Mouse (Mus musculus) heart, postnatal 0 days (tissue): ENCODE data around the gene Mettl7a2. TPM values are rescaled to one million over a fixed set of nuclear protein-coding genes. Genes with fewer than 3 reads are reported as not detected.
"Not testable (repeated sequence)": the region's sequence is repeated elsewhere in the genome, so short reads cannot be mapped to it uniquely, and the experiment has no call there.

Source experiments
- ATAC-seq: fragments of 200-750 bp; cut with Nextera tagmentation; 2 replicates; pipeline ENCODE4 v1.8.0; 2017; ENCODE audit warnings: low read depth, moderate number of reproducible peaks, moderate library complexity; ENCODE audit not compliant: insufficient read depth
- DNase-seq: peaks from one replicate; pipeline ENCODE4 v3.0.0-alpha.2; 2016; ENCODE audit warnings: low spot score
- H3K27ac ChIP-seq: fragments of 300-500 bp; sonication (generic); 2 replicates; pipeline ENCODE4 v1.5.1; 2014; ENCODE audit warnings: low read depth, mild to moderate bottlenecking
- H3K27me3 ChIP-seq: fragments of 300-500 bp; sonication (generic); 2 replicates; pipeline ENCODE4 v1.6.1; 2014; ENCODE audit warnings: low read length, mixed read lengths; ENCODE audit not compliant: control insufficient read depth, insufficient read depth
- H3K36me3 ChIP-seq: fragments of 300-500 bp; sonication (generic); replicated peaks from 2 replicates; pipeline ENCODE4 v1.6.1; 2014; ENCODE audit warnings: low read length, mixed read lengths; ENCODE audit not compliant: control insufficient read depth, insufficient read depth
- H3K4me1 ChIP-seq: fragments of 300-500 bp; sonication (generic); 2 replicates; pipeline ENCODE4 v1.6.1; 2014; ENCODE audit warnings: antibody characterized with exemption; ENCODE audit not compliant: control insufficient read depth, insufficient read depth
- H3K4me2 ChIP-seq: fragments of 300-500 bp; sonication (generic); 2 replicates; pipeline ENCODE4 v1.6.1; 2014; ENCODE audit warnings: low read depth, mild to moderate bottlenecking, low read length, moderate library complexity
- H3K4me3 ChIP-seq: fragments of 300-500 bp; sonication (generic); 2 replicates; pipeline ENCODE4 v1.5.1; 2014; ENCODE audit warnings: low read depth, low read length
- H3K9ac ChIP-seq: fragments of 300-500 bp; sonication (generic); replicated peaks from 2 replicates; pipeline ENCODE4 v1.6.1; 2014; ENCODE audit warnings: low read depth, low read length, mixed read lengths
- H3K9me3 ChIP-seq: fragments of 300-500 bp; sonication (generic); replicated peaks from 2 replicates; pipeline ENCODE4 v1.6.1; 2016; ENCODE audit warnings: low read length; ENCODE audit not compliant: control insufficient read depth
- CTCF ChIP-seq: IDR thresholded peaks from 2 replicates; pipeline ENCODE4 v1.5.1; 2016; ENCODE audit warnings: antibody characterized with exemption, control low read depth, low read depth
- EP300 ChIP-seq: IDR thresholded peaks from 2 replicates; pipeline ENCODE4 v1.6.1; 2016; ENCODE audit warnings: antibody characterized with exemption, low read depth
- WGBS: fragments of 180-500 bp; shearing (Covaris S2); extraction: QIAGEN DNeasy Blood & Tissue Kit; methylation state at CpG from one replicate; pipeline ENCODE4 v1.1.7; 2014; 5-methylcytosine and 5-hydroxymethylcytosine counted together
- polyA plus RNA-seq: library from polyadenylated mRNA; unstranded; fragments of >200 nt; fragmentation: Nextera tagmentation; extraction: Ambion mirVana; gene quantifications from 2 replicates; pipeline ENCODE4 v1.2.1, GENCODE M21; 2015
- total RNA-seq: library from RNA; depleted of rRNA; stranded (reverse); fragments of >200 nt; gene quantifications from 2 replicates; pipeline ENCODE4 v1.2.3, GENCODE M21; 2014; ENCODE audit warnings: low replicate concordance; rRNA removed

The Mettl7a2 gene
- total RNA-seq (not detected in 2 replicates), polyA plus RNA-seq (not detected in 2 replicates)

DNA sequence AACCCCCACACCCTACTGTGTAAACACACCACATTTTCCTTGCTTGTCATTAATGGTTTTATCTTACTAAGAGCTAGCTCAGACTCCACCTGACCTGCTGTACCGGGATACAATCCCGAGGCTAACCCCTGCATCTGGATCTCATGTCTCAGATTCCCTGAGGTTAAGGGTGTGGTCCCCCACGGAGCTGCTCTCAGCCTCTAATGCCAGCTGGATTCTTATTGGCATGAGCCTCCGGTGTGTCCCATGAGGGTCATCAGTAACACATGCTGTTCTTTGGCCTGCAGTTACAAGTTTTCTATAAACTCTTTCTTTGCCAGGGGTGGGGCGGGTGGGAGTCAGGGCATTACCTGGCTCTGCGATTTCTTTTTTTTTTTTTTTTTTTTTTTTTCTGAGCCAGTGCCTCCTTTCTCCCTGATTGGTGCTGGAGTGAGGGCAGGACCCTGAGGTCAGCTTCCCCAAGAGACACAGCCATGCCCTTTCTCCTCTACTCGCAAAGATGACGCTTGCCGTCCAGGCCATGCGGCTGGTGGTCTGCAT is at the start of gene Mettl7a2, which contains the start of gene Methig1:
Gene Mettl7a2 (plus strand): TSS at position 490 of the 540 bp plus-strand sequence.
Gene Methig1 (plus strand): TSS at position 439 of the 540 bp plus-strand sequence.
- no peak for ATAC-seq
- DNase-seq, result no peak
- no peaks in the 10 kb centered on the region for H3K9me3 ChIP-seq
- H3K9ac ChIP-seq, result no peak within 1 kb of the TSS
- no peak within 1 kb of the TSS for H3K4me2 ChIP-seq
- H3K27ac ChIP-seq, result no peak within 1 kb of the TSS
- no peak within 1 kb of the TSS for H3K4me3 ChIP-seq
- 80% methylated on average over 10 of the region's 10 CpGs for WGBS
- TF ChIP-seq EP300 (no peak), CTCF (no peak)
- no peaks in the 10 kb centered on the region for H3K36me3 ChIP-seq
- H3K27me3 ChIP-seq, result no peaks in the 10 kb centered on the region
- peaks cover 16% of the 10 kb centered on the region; the same call in 1 of the 2 replicates for H3K4me1 ChIP-seq

DNA sequence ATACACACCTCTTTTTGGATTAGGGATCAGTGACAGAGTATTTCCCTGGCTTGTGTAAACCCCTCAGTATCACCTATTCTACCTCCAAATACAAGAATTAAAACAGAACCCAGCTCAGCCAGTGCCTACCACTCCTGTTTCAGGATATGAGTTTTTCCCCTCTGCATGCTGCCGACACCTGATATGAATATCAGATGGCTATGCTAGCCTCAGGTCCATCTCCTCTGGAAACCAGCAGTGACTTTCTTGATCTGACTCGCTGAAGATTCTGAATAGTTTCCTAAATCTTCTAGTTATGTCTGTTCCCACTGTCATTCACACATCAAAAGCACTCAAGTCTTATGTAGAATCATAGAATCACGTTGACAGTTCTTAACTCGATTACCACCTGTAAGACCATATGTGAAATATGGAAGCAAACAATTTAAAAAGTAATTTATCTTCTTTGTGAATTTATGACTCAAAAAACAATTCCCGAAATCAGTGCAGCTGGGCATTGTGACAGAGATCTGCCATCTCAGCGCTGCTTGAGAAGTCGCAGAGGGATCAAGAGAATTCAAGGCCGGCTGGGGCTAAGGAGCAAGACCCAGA is 49.5 kb upstream of the Mettl7a2 start:
- no peak for DNase-seq

DNA sequence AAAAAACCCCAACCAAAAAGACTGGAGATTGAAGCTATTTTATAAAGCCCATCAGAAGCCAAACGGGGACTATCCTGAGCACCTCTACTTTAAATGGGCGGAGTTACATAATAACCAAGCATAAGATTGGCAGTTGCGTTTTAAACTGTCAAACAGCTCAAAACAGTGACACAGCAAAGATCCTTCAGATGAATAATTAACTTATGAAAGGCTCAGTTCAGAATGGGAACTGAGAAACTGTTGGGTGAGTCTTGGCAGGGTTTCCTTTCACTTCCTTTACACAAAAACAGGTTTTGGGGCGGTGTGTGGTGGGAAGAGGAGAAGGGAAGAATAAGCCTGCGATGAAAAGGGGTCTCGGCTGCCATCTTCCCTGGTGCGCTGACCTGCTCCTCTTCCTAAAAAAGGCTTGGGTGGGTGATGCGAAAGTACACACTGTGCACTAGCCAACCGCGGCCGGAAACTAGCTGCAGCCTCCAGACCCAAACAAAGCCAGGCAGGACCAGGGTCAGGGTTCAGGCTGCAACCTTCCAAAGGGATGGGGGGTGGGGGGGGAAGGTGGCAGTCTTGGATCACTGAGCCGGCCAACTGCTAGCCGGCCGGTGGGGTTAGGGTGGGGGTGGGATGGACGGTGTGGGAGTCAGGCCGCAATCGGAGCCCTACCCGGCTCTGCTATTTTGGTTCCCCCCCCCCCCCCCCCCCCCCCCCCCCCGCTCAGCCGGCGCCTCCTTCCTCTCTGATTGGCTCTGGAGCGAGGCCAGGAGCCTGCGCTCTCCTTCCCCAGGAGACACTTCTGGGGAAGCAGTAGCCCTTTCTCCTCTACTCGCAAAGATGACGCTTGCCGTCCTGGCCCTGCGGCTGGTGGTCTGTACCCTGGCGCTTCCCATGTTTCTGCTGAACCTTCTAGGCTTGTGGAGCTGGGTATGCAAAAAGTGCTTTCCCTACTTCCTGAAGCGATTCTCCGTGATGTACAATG is 48.7 kb upstream of the Mettl7a2 start, which contains the start of gene Mettl7a1:
Gene Mettl7a1 (plus strand): TSS at position 122 of the 973 bp plus-strand sequence.
- no peak for TF ChIP-seq EP300
- no peak for TF ChIP-seq CTCF
- Histone ChIP-seq H3K27ac (peak within 1 kb of the TSS; percentile 92), H3K27me3 (no peaks in the 10 kb centered on the region), H3K4me3 (peak within 1 kb of the TSS; percentile 62), H3K9ac (peak within 1 kb of the TSS; percentile 72), H3K9me3 (no peaks in the 10 kb centered on the region), H3K4me2 (peak within 1 kb of the TSS; percentile 85), H3K4me1 (peaks cover 3% of the 10 kb centered on the region; the same call in 1 of the 2 replicates), H3K36me3 (no peaks in the 10 kb centered on the region)
- 1% methylated on average over 22 of the region's 30 CpGs for WGBS
- ATAC-seq (peak; percentile 87), DNase-seq (peak; percentile 70)

More for the DNA sequence above, 49.5 kb upstream of the Mettl7a2 start:
- Histone ChIP-seq H3K4me1 (peaks cover 3% of the 10 kb centered on the region; the same call in 1 of the 2 replicates), H3K36me3 (no peaks in the 10 kb centered on the region), H3K9ac (peak overlapping the region; percentile 72), H3K9me3 (no peaks in the 10 kb centered on the region), H3K4me3 (peak overlapping the region; percentile 62; the same call in 1 of the 2 replicates), H3K27me3 (no peaks in the 10 kb centered on the region), H3K27ac (peak overlapping the region; percentile 92), H3K4me2 (peak overlapping the region; percentile 85)
- no peak for TF ChIP-seq CTCF
- TF ChIP-seq EP300, result no peak
- 60% methylated on average over 8 of the region's 8 CpGs for WGBS
- ATAC-seq, result no peak

DNA sequence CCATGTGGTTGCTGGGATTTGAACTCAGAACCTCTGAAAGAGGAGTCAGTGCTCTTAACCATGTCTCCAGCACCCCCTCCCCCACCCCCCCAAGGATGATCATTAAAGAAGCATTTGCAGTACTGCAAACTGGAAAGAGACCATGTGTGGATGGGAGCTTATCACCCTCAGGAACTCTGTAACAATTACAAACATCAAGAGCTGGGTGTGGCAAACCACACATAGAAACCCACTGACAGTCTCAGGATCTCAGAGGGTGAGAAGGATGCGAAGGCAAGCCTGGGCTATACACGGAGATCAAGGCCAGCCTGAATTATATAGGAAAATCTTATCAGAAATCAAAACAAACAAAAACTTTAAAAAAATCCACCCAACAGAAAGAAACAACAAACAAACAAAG is 46.8 kb upstream of the Mettl7a2 start:
- TF ChIP-seq CTCF (no peak), EP300 (no peak)
- WGBS, result 71% methylated on average over 2 of the region's 2 CpGs
- Histone ChIP-seq H3K36me3 (no peaks in the 10 kb centered on the region), H3K9ac (no peak overlapping the region), H3K4me1 (peaks cover 3% of the 10 kb centered on the region; the same call in 1 of the 2 replicates), H3K4me3 (no peak overlapping the region), H3K27ac (no peak overlapping the region), H3K9me3 (no peaks in the 10 kb centered on the region), H3K4me2 (no peak overlapping the region), H3K27me3 (no peaks in the 10 kb centered on the region)
- DNase-seq, result no peak
- no peak for ATAC-seq

DNA sequence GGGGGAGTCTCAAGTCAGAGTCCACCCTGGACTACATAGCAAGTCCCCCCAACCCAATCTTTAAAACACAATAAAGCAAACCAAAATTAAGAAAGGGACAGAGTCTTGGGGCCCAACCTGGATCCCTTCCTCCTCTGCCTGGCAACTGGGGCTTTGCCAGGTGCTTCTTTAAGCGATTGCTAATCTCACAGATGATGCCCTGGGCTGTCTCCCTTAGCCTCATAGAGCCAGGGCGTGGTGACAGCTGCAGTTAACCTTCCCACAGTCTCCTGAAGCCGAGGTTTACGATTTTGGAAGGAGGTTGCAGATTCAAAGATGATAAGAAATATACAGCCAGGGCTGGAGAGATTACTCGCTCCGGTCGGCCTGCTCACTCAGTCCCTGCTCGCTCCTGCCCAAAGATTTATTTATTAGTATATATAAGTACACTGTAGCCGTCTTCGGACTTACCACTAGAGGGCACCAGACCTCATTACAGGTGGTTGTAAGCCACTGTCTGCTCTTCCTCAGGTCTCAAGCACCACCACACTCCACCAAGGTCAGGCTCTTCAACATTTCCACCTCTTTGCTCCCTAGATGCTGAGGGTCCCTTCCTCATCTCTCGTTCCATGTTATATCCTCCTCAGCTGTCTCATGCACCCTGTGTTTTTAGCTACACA is 45.4 kb upstream of the Mettl7a2 start:
- DNase-seq (peak; percentile 23), ATAC-seq (peak; percentile 47; the same call in 1 of the 2 replicates)
- not testable (repeated sequence) for H3K36me3 ChIP-seq, H3K9ac ChIP-seq, H3K4me1 ChIP-seq, H3K4me2 ChIP-seq, H3K4me3 ChIP-seq, H3K9me3 ChIP-seq, H3K27me3 ChIP-seq, H3K27ac ChIP-seq
- peak; percentile 53 for TF ChIP-seq CTCF
- WGBS, result 31% methylated on average over 9 of the region's 11 CpGs
